Mouse (Mus musculus) right cerebral cortex, postnatal 36 days (tissue): ENCODE data around the gene Vps37b.
A peak's percentile ranks its signal among the peaks of the same experiment; 100 is the strongest.

Experiments used
- DNase-seq, 2 experiments: peaks; one replicate each; pipeline ENCODE4 v3.0.0; 2022; ENCODE audit warnings: low spot score in 2 of 2, mixed read lengths in 1 of 2

The Vps37b gene

DNA sequence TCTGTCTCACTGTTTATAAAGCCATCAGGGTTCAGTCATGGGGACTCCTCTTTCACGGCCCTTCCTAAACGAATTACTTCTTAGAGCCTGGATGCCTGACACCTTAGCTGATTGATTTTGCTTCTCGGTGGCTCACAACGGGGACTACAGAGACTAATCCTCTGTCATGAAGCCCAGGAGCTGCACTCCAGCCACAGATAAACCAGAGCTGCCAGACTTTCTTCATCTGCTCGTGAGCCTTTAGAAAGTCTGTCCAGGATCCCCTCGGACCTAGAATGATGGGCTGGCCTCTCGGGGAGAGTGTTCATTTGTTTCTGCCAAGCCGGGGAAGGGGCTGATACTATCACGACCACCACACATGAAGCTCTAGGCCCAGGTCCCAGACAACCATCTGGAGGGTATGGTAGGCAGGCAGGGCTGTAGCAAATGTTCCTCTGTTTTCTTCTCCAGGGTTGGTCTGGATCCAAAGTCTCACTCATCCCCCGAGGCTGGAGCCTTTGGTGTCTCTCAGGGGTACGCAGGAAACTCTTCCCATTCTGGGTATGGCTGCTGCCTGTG, 13.5 kb upstream of the Vps37b start:
- no peak for DNase-seq

- no peak for DNase-seq
Measured at GRCm38 (mm10) chr5:124043999-124044398, 11.9 kb upstream of the Vps37b start.

DNA sequence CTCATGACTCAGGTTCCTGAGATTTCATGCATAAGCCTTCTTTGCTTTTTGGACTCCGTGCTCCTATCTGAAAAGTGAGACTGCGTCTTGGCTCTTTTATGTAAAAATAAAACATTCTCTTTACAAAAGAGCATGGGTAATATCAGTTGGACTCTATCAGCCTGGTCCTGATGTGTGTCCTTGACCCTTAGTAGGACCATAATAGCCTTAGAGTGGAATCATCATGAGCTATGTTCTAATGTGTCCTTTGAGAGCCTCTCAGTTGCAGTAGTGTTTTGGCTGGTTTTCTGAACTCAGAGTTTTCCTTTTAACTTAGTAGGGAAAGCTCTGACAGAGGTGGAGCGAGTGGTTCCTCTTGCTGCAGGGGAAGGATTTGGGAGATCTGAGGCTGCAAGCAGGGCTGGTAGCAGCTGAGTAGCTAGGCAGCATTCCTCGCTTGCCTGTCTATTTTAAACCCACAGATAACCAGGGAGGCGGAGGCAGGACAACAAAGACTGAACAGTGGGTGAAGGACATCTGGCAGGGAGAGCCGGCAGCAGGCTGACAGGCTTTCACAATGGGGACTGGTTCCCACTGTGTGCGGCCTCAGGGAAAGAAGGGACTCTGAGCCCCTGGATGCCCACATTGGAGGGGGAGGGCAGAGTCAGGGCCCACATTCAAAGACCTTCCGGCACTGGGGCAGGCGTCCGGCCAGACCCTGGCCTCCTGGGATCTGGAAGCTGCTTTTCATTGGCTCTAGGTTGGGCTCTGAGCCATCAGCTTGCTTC, 11.3 kb upstream of the Vps37b start:
- peak; percentile 81 to 87 for DNase-seq

GRCm38 (mm10) chr5:124041097-124041496, 9.0 kb upstream of the Vps37b start:
- no peak for DNase-seq

- DNase-seq, result no peak
Measured at GRCm38 (mm10) chr5:124039602-124040001, 7.5 kb upstream of the Vps37b start.

GRCm38 (mm10) chr5:124036836-124037235, 4.8 kb upstream of the Vps37b start:
- no peak for DNase-seq

DNA sequence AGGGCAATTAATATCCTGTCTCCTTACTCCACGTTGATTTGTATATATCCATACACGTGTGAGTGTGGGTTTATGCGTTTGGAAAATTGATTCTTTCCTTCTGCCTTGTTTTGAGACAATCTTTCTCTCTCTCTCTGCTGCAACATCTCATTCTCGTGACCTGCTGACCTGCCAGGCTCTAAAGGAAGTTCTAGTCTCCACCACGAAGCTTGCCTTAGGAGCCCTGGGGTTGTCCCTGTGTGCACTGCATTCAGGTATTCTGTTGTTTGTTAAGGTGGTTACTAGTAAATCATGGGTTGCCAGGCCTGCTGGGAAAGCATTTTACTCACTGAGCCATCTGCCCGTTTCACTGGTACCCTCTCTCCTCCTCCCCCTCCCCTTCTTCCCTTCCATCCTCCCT, 4.3 kb upstream of the Vps37b start:
- no peak for DNase-seq

DNA sequence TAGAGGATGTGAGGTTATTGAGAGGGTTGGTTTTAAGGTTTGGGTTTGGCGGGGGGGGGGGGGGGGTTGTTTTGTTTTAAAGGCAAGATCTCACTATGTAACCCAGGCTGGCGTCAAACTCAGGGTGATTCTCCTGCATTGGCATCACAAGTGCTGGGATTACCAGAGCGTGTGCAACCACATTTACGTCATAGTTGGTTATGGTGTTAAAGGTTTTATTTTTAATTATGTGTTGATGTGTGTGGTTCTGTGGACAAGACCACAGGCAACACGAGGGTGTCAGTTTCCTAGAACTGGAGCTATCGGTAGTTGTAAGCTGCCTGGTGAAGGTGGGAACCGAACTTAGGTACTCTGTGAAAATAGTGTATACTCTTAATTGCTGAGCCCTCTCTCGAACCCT, 3.7 kb upstream of the Vps37b start:
- DNase-seq, result no peak

DNA sequence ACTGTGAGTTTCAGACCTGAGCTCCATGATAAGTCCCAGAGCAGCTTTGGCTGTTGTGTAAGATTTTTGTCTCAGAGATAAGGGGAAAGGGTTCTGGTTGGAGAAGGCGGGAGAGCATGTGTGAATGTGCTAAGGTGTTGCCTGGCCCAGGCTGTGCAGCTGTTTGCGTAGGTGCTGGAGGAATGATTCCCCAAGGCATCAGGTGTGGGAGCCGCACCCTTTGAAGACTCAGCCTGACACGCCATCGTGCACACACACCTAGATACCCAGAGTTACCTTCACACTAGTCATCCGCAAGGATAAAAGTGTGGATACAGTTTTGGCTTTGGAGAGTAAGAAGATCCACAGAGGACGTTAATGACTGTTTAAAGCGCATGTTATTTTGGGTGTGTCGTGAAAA, 3.3 kb upstream of the Vps37b start:
- no peak for DNase-seq

GRCm38 (mm10) chr5:124034471-124034870, 2.4 kb upstream of the Vps37b start:
- DNase-seq, result no peak

DNA sequence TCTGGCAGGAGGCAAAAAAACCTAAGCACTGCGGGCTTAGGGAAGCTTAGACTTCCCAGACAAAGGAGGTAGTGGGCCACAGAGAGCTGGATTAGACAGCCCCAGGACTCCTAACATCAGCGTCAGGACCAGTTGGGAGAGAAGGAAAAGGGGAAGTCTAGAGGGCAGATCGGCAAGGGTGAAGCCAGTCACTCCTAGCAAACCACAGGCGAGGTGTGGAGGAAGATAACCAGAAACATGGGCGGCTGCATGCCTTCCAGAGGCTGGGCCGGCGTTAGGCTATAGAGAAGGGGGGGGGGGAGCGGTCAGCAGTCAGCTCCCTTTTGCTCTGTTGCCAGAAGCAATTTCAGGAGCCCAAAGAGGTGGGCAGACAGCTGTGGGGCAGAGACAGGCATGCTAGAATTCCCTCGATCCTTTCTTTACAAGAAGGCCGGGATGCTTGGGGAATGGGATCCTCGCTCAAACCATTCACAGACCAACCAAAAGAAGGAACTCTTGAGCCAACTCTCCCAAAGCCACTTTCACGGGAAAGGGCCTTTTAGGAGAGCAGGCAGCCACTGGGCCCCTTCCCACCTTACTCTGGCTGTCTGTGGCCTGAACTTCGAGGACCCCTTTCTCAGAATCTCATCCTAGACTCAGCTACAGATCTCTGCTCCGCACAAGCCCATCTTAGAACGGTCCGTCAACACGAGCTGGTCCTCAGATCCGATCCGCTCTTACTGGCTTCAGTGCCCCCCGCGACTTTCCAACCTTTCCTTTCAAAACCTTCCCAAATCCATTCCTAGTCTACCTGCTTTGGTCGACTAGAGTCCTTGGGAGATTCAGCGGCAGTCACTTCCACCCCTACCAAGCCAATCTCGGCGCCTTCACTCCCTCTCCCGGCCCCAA, 758 bp downstream of the Vps37b start:
- no peak for DNase-seq

- DNase-seq, result no peak
Measured at GRCm38 (mm10) chr5:124030386-124031067, 1.5 kb downstream of the Vps37b start.

GRCm38 (mm10) chr5:124029220-124030035, 2.6 kb downstream of the Vps37b start:
- no peak for DNase-seq

DNA sequence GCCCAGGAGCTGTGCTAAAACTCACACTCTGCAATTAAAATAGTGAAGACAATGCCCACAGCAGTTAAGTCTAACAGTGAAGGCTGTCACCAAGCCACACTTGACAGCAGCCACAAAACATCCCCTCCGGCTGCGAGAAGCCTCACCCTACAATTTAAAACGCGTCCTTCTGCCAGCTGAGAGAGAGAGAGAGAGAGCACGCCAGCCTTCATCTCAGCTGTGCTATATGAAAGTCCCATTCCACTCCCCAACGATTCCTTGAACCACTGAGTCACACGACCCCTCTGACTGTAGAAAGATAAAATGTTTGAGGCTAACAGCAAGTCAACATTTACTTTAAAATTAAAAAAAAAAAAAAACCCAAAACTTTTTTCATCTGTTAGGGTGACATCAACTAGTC, 3.4 kb downstream of the Vps37b start:
- DNase-seq, result no peak

DNA sequence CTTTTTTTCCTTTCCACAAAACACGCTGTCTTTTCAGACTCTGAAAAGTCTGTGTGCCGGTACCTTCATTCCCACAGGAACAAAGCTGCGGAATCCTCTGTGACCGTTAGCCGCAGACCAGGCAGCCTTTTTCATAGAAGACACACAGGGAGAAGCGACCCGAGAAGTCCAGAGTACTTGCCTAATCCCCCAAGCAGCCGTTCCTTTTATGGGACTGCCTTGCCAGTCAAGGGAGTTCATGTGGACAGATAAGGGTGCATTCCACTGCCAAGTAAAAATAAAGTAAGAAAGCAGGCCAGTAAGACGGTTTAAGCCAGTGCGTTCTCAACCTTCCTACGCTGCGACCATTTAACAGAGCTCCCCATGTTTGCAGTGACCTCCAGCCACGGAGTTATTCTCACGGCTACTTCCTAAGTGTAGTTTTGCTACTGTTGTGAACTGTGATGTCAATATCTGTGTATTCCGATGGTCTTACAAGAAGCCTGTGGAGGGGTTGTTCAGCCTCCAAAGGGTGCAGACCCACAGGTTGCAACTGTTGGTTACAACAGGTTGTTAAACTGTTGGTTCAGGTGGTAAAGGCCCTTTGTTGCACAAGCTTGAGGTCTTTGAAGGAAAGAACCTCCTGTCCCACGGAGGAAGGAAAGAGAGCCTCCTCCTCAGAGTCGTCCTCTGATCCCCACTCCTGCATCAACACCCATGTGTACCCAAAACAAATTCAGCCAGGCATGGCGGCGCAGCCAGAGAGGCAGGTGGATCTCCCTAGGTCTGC, 4.2 kb downstream of the Vps37b start:
- DNase-seq, result no peak

DNA sequence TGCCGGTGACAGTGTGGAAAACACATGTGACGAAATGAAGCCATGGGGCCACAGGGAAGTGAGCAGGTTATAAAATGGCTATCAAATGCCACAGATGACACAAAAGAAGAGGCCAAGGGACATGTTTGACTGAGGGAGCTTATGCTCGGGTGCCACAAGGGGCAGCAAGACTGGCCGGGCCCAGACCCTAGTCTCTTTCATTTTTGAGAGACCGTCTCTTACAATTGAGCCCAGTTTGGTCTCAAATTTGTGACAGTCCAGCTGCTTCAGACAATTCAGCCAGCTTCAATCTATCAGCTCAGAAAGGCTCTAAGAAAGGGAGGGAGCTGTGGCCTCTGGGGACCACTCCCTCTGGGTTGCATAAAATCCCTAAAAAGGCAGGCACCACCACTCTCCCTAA, 5.5 kb downstream of the Vps37b start:
- no peak for DNase-seq

GRCm38 (mm10) chr5:124025587-124026441, 6.3 kb downstream of the Vps37b start:
- no peak for DNase-seq

GRCm38 (mm10) chr5:124025146-124025545, 6.9 kb downstream of the Vps37b start:
- no peak for DNase-seq

- no peak for DNase-seq
Measured at GRCm38 (mm10) chr5:124024677-124025076, 7.4 kb downstream of the Vps37b start.
